Mouse (Mus musculus) lung, adult 2 months (tissue): ENCODE results near the gene Sbf1.

Experiments
- CTCF ChIP-seq: fragments of 200-500 bp; IDR thresholded peaks from 2 replicates; pipeline ENCODE4 v1.5.1; 2011; ENCODE audit warnings: mild to moderate bottlenecking, low read length, control low read depth; ENCODE audit not compliant: insufficient read depth
- POLR2A ChIP-seq: fragments of 200-500 bp; IDR thresholded peaks from 2 replicates; pipeline ENCODE4 v1.6.1; 2011; ENCODE audit warnings: low read depth, mild to moderate bottlenecking, control low read depth, low read length, borderline replicate concordance; ENCODE audit errors: extremely low read depth

DNA sequence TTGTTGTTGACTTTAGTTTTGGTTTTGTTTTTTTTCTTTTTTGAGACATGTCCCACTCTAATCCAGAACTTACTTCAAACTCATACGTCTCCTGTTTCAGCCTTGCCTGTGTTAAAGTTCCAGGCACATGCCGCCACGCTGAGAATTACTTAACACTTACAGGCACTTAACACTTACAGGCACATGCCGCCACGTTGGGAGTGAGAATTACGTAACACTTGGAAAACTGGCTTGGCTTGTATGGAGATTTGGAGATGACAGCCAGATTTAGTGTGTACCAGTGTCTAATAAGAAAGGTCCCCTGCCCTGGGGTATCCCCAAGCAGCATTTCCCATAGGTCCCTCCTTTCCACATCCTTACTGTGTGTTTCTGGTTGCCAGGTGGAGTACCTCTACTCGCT is 47.9 kb upstream of the Sbf1 start:
- TF ChIP-seq POLR2A (no peak), CTCF (no peak)
